Mouse (Mus musculus) right cerebral cortex, postnatal 25 days (tissue): ENCODE results near the gene Ikbkg.
"Not testable (repeated sequence)": the region's sequence is repeated elsewhere in the genome, so short reads cannot be mapped to it uniquely, and the experiment has no call there.

Experiments used
- DNase-seq: peaks from one replicate; pipeline ENCODE4 v3.0.0; 2022

The Ikbkg gene

GRCm38 (mm10) chrX:74451157-74451912 lies 58.2 kb downstream of the Ikbkg start:
- no peak for DNase-seq

GRCm38 (mm10) chrX:74452773-74453172 lies 59.7 kb downstream of the Ikbkg start:
- no peak for DNase-seq

GRCm38 (mm10) chrX:74481349-74481885 lies 88.3 kb downstream of the Ikbkg start, which contains the start of gene Gm6880:
TSS of gene Gm6880 (minus strand) at chrX:74481399.
- not testable (repeated sequence) for DNase-seq

GRCm38 (mm10) chrX:74497131-74497530 lies 104.0 kb downstream of the Ikbkg start:
- no peak for DNase-seq
